Mouse (Mus musculus): ENCODE measurements around the gene Fam71e1. TPM values are rescaled to one million over a fixed set of nuclear protein-coding genes. Genes with fewer than 3 reads are reported as not detected.

Gene Fam71e1
- polyA plus RNA-seq (2017; shearing (Covaris generic)), result 2.6 TPM

DNA sequence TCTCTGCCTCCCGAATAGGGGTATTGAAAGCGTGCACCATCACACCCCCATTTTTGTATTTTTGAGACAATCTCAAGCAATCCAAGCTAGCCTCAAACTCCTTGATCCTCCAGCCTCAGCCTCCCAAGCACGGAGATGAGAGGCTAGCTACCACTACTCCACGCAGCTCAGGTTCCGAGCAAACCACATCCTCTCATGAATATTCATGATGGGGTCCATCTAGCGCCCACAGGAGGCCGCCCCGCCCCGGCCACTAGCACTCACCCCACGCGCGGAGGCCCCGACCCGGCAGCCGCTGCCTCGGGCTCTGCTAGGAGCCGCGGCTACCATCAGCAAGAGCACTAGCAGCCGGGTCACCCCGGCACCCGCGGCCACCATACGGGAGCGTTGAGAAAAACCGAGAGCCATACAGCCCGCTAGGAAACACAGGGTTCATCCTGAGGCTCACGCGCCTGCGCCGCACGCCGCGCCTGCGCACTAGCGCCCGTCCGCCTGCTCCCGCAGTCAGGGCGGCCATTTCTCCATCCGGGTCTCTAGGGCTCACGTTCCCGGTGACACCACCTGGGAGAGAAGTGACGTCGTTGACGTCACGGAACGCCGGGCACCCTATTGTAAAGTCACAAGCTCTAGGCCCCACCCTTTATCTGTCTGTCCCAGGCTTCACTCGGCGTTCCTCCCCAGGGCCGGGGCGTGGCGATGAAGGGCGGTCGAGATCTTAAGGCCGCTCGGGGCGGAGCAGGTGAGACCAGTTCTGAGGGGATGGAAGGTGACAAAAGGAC, at the start of gene Fam71e1, which contains the start of gene Emc10:
TSS of gene Fam71e1 (plus strand) at position 590 of the 779 bp plus-strand sequence.
TSS of gene Emc10 (minus strand) at position 538 of the 779 bp plus-strand sequence.

DNA sequence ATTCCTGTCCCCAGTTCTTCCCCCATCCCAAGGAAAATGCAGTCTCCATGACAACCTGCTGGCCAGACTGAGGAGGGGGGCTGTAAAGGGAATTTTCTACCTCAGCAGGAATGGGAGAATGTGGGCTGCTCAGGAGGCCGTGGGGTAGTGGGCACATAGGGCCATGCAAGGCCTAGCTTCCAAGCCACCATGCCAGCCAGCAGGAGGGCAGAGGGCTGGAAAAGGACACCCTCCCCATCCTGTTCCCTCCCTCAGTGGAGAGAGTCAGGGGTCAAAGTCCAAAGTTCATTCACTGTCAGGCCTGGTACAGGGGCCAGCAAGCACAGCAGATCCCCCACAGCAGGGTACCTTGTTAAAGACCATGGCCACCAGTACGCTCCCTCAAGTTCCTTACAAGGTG, 31.3 kb upstream of the Fam71e1 start, which contains the start of gene Aspdh:
TSS of gene Aspdh (plus strand) at position 281 of the 400 bp plus-strand sequence.

DNA sequence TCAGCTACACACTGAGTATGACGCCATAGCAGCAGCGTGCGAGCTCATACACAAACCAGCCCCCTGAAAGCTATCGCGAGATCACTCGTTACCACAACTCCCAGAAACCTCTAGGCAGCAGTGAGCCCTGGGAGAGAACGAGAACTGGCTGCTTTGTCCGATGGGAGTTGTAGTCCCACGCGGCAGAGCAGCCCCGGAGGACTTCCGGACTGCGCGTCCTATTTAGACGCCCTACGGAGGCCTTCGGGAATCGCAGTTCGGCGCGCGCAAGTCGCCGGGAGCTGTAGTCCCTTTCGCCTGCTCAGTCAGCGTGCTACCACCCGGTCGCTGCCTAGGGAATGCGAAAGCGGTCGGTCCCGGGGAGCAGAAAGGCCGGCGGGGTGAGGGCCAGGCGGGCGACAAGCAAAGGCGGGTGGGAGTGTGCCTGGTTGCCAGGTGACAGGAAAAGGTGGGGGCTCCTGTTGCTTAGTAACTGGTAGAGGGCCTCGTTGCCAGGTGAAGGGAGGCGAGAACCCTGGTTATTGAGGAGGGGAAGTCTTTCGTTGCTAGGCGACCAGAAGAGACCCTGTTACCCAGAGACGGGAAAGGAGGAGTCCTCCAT, 28.5 kb upstream of the Fam71e1 start, which contains the start of gene Josd2:
TSS of gene Josd2 (plus strand) at position 170 of the 601 bp plus-strand sequence.

DNA sequence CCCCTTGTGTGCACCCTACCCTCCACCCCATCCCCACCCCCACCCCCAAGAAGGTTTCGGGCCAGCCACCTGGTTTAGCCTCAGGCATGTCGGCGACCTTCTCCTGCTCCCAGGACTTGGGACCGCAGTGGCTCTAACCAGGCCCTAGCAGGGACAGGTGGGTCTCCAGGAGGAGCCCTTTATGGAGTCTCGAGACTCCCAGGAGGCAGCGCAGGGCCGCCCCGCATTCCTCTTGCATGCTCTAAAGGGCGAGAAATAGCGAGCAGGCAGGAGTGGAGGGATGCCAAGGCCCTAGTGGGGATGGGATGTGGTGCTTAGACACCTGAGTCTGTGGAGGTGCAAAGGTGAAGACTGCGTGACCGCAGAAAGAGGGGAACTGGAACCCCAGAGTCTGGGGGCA, 28.1 kb downstream of the Fam71e1 start, which contains the start of gene Mybpc2:
TSS of gene Mybpc2 (minus strand) at position 155 of the 400 bp plus-strand sequence.

DNA sequence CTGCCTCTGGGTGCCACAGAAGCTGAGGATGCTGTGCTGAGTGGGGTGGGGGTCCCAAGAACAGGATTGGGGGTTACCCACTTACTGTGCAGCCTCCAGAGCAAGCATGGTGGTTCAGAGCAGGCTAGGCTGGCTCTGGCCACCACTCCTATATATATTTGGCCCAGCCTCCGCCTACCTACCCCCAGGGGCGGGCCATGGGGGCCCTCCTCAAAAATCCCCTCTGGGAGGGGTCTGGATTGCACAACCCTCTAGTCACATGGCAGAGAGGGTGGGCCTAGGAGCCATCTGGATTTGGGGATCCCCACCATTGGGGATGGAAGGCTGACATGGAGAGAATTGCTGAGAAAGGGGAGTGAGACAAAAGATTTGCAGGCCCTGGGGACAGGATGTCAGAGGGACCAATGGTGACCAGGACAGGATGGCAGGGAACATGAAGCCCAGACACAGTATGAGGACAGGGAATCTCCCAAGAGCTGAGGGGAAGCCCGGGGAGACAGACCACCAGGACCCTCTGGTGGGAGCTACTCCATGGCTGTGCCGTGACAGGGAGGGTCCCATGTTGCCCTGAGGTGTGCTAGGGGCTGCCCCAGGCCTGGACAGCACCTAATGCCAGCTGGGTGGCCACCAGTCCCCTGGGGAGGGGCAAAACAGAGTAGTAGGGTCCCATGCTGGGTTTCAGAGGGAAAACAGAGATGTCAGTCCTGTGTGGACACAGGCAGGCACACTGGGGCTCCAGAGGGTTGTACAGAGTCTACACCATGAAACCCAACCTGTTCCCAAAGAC, 35.8 kb downstream of the Fam71e1 start, which contains the start of gene Spib:
TSS of gene Spib (minus strand) at position 126 of the 787 bp plus-strand sequence.

DNA sequence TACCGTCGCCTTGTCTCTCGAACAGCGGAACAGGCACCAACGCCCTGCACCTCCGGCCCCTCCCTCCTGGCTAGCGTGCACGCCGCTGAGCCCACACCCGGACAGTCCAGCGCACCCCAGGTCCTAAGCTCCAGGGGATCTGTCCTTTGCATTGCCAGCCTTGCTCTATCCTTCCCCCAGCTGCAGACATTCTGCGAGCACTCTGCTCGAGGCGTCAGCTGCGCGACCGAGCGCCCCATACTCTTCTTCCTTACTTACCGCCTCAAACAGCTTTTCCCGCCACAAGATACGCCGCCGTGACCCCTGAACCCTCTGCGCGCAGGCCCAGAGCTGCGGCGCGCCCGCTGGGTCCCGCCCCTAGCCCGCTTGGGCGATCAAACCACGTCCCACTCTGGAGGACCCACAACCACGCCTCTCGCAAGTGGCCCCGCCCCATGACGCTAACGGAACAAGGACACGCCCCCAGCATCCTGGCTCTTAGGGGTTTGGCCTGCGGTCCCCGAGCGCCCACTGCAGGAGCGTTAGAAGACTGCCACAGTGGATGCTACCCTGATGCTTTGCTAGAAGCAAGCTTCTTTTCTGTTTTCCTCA, 52.2 kb downstream of the Fam71e1 start, which contains the start of gene Pold1:
TSS of gene Pold1 (minus strand) at position 353 of the 591 bp plus-strand sequence.

Other genes starting within 250 kb of the Fam71e1 start
- 2.1 TPM for gene 1700028J19Rik, start 249.9 kb upstream of the Fam71e1 start, polyA plus RNA-seq (2017; shearing (Covaris generic))
- gene 2410002F23Rik, start 249.9 kb upstream of the Fam71e1 start, polyA plus RNA-seq (2017; shearing (Covaris generic)), result 149 TPM
- gene Acp4, start 239.2 kb upstream of the Fam71e1 start, polyA plus RNA-seq (2017; shearing (Covaris generic)), result not detected
- not detected for gene Gm15517, start 235.1 kb upstream of the Fam71e1 start, polyA plus RNA-seq (2017; shearing (Covaris generic))
- gene Clec11a, start 189.7 kb upstream of the Fam71e1 start, polyA plus RNA-seq (2017; shearing (Covaris generic)), result 0.43 TPM
- 0.15 TPM for gene Shank1, start 186.3 kb upstream of the Fam71e1 start, polyA plus RNA-seq (2017; shearing (Covaris generic))
- gene Syt3, start 112.5 kb upstream of the Fam71e1 start, polyA plus RNA-seq (2017; shearing (Covaris generic)), result 0.22 TPM
- not detected for gene 1700008O03Rik, start 110.8 kb upstream of the Fam71e1 start, polyA plus RNA-seq (2017; shearing (Covaris generic))
- not detected for gene Lrrc4b, start 67.6 kb upstream of the Fam71e1 start, polyA plus RNA-seq (2017; shearing (Covaris generic))
- gene Aspdh, start 31.2 kb upstream of the Fam71e1 start, polyA plus RNA-seq (2017; shearing (Covaris generic)), result not detected
- 128 TPM for gene Josd2, start 28.6 kb upstream of the Fam71e1 start, polyA plus RNA-seq (2017; shearing (Covaris generic))
- 160 TPM for gene Emc10, start 52 bp upstream of the Fam71e1 start, polyA plus RNA-seq (2017; shearing (Covaris generic))
- gene Mybpc2, start 28.1 kb downstream of the Fam71e1 start, polyA plus RNA-seq (2017; shearing (Covaris generic)), result not detected
- gene Spib, start 35.5 kb downstream of the Fam71e1 start, polyA plus RNA-seq (2017; shearing (Covaris generic)), result 1.8 TPM
- 58.3 TPM for gene Pold1, start 52.3 kb downstream of the Fam71e1 start, polyA plus RNA-seq (2017; shearing (Covaris generic))
- 143 TPM for gene Nr1h2, start 57.4 kb downstream of the Fam71e1 start, polyA plus RNA-seq (2017; shearing (Covaris generic))
- 2.2 TPM for gene Napsa, start 75.8 kb downstream of the Fam71e1 start, polyA plus RNA-seq (2017; shearing (Covaris generic))
- not detected for gene Kcnc3, start 94.1 kb downstream of the Fam71e1 start, polyA plus RNA-seq (2017; shearing (Covaris generic))
- gene Myh14, start 174.3 kb downstream of the Fam71e1 start, polyA plus RNA-seq (2017; shearing (Covaris generic)), result not detected
- not detected for gene Izumo2, start 212.2 kb downstream of the Fam71e1 start, polyA plus RNA-seq (2017; shearing (Covaris generic))

Measured in activated CD4-positive, CD25-positive, alpha-beta regulatory T cell, adult 9 weeks (primary cell).